Mouse (Mus musculus) kidney, postnatal 14 days (tissue): Measurements from ENCODE around the gene Gm42674.

ENCODE experiments used
- DNase-seq: peaks from one replicate; pipeline ENCODE4 v3.0.0; 2022; ENCODE audit warnings: mixed read lengths

The Gm42674 gene

DNA sequence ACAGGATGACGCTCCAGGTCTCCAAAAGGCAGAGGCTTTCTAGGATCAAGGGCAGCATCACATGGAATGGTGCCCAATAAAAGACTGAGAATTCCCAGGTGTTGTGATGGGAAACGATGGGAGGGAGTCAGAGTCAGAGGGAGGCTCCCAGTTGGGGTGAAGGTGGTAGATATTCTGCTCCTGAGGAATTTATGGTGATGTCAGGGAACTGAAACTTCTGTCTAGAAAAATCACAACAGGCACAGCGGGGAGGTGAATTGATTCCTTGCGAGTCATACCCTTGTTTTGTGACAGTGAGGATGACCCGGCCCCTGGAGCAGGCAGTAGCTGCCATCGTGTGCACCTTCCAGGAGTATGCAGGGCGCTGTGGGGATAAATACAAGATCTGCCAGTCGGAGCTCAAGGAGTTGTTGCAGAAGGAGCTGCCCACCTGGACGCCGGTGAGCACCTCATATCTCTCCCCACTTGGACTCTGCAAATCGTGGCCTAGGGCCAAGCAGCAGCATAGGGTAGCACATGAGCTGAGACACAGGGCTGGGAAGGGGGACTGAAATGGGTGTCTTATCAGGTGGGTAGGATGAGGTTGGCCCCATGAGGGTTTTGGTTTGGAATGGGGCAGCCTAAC lies at the start of gene Gm42674:
Gene Gm42674 (plus strand): TSS at position 419 of the 625 bp plus-strand sequence.
- DNase-seq: no peak

- DNase-seq: no peak
These were observed 49.5 kb upstream of the Gm42674 start for GRCm38 (mm10) chr3:90552231-90552630.

- DNase-seq: peak; percentile 38
These were observed 45.8 kb upstream of the Gm42674 start for GRCm38 (mm10) chr3:90555954-90556353.

GRCm38 (mm10) chr3:90560008-90560628 lies 41.6 kb upstream of the Gm42674 start, which contains the start of gene S100a3:
S100a3 (plus strand) TSS chr3:90560578.
- no peak for DNase-seq

DNA sequence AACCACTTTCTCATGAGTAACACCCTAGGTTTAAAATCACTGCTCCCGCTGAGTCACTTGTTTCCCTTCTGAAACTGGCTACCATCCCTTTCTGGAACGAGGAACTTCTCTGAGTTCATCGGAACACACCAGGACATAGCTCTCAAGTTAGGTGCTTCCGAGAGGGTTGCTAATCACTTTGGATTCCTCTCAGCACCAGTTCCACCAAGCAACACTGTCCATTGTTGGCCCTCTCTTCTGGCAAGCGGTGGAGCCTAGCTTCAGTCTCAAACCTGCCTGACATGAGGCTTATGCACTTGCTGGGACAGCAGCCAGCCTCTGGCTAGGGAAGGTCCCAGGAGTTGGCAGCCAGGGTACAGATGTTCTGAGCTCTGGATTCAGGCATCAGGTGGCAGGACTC lies 27.0 kb upstream of the Gm42674 start:
- no peak for DNase-seq

- DNase-seq: no peak
These were observed 26.4 kb upstream of the Gm42674 start for GRCm38 (mm10) chr3:90575320-90575719.

DNA sequence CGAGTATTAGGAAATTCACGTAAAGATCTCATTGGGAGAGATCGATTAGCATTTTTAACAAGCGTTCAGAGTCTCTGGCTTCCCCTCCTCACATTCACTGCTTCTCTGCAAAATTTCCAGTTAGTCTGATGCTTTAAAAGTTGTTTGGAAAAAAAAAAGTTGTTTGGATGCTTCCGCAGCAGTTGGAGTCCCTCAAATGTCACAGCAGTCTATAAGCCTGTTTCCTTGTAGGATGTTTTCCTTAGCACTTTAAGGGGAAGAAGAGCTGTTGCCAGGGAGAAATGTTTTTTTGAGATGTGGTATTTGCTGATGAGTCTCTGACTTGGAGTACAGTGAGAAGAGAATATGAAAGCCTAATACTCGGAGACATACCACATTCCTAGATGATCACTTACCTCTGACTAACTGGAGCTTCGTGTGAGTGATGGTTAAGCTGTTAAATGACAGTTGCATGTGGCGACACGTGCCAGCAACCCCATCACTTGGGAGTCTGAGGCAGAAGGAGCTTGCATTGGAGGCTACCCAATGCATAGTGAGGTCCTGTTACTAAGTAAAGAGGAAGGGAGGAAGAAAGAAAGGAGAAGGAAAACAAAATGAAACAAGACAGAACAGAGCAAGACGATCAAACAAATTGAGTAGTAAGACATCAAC lies 25.2 kb upstream of the Gm42674 start:
- peak; percentile 46 for DNase-seq

DNA sequence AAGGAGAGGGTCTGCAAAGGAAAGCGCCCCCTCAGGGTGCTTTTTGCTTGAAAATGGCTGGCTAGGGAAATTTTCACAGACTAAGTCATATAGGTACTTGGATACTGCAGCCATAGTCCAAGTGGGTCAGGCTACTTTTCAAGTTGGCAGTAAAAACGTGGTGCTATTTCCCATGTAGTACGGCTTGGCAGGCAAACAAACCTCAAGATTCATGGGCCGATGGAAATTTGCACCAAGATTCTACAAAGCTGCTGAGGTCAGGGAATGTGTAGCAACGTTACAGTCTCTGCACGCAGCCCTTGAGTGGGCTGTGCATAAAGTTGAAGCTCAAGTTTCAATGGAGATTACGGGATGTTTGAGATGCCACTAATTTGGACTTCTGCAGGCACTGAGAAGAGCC lies 22.3 kb upstream of the Gm42674 start:
- DNase-seq: no peak

GRCm38 (mm10) chr3:90581141-90581540 lies 20.6 kb upstream of the Gm42674 start:
- no peak for DNase-seq

GRCm38 (mm10) chr3:90582156-90582555 lies 19.5 kb upstream of the Gm42674 start:
- DNase-seq: no peak

DNA sequence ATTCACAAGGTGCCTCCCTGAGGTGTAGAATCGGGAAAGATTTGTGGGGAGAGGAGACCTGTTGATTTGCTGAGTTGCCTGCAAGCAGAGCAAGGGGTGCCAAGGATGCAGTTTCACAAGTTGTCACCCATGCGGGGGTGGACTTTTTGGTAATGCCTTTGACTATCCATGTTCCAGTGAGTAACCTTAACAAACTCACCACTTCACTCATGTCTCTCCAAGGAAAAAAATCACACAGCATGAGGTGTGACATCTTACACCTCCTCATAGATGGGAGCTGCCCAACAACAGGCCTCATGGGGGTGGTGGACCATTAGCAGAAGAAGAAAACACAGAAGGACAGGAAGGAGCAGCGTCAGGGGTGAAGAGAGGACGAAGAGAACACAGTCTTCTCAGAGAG lies 19.1 kb upstream of the Gm42674 start:
- DNase-seq: no peak

GRCm38 (mm10) chr3:90583893-90584292 lies 17.8 kb upstream of the Gm42674 start:
- peak; percentile 41 for DNase-seq

GRCm38 (mm10) chr3:90585595-90585994 lies 16.1 kb upstream of the Gm42674 start:
- DNase-seq: peak; percentile 64

DNA sequence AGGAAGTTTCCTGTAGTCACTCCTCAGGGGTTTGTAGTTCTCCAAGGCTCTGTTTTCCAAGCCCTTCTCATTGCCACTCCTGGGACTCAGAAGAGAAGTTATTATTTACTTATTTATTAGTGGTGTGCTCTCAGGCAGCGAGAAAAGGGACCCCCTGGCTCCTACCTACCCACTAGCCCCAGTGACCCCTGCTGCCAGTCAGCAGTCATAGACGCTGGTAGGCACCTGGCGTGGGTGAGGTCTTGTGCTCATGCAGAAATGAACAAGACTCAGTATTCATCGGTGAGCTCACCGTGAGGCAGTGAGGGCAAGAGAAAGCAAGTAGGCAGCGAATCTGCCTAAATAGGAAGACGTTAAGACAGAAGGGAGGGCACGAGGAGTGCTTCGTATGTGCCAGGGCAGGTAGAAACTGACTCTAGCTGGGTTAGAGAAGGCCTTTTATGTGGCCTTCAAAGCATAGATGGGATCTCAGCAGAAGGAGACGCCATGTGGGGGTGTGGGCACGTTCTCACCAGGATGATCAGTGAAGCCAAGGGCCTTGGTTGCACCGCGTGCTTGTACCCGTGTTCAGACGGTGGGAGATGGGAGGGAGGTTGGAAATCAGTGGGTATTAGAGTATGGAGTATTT lies 15.6 kb upstream of the Gm42674 start:
- no peak for DNase-seq

- peak; percentile 42 for DNase-seq
These were observed 14.8 kb upstream of the Gm42674 start for GRCm38 (mm10) chr3:90586906-90587305.

GRCm38 (mm10) chr3:90587361-90588101 lies 14.2 kb upstream of the Gm42674 start:
- no peak for DNase-seq

- no peak for DNase-seq
These were observed 12.3 kb upstream of the Gm42674 start for GRCm38 (mm10) chr3:90589390-90589789.

- no peak for DNase-seq
These were observed 11.8 kb upstream of the Gm42674 start, which contains the start of gene S100a2 for GRCm38 (mm10) chr3:90589947-90590346. S100a2 (plus strand) TSS chr3:90590247.

DNA sequence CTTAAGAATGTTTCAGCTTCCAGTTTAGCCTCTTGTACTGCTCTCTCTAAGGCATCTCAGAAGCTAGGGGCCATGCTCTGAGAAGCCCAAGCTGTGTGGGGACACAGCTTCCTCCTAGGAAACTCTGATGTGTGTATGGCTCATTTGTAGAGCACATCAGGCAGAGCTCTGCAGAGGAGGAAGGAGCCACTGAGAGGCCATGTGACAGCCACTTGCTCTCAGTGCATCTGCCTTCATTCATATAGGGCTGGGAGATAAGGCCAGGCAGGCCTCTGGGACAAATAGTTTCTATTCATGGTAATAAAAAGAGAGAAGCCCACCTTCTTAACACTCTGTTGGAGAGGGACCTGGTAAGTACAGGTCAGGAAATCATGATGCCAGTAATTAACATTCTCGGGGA lies 7.2 kb upstream of the Gm42674 start:
- no peak for DNase-seq

- DNase-seq: no peak
These were observed 6.1 kb upstream of the Gm42674 start for GRCm38 (mm10) chr3:90595556-90595955.

DNA sequence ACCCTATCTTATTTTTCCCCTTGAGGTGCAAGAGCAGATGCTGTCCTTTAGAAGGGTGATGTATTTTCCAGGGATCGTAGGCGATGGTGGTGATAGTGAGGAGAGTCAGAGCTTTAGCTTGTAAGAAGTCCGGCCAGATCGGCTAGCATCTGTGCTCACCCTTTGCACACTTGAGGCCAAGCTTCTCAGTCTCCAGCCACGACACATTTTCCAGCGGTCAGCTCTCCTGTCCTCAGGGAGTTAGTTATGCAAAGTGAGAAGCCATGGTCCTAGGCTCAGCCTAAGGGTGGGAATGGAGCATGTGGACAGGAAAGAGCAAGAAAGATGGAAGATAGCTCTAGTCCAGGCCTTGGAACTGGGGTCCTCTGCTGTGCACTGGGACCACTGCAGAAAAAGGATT lies 4.9 kb upstream of the Gm42674 start:
- DNase-seq: no peak

- no peak for DNase-seq
These were observed 4.0 kb upstream of the Gm42674 start for GRCm38 (mm10) chr3:90597736-90598135.

DNA sequence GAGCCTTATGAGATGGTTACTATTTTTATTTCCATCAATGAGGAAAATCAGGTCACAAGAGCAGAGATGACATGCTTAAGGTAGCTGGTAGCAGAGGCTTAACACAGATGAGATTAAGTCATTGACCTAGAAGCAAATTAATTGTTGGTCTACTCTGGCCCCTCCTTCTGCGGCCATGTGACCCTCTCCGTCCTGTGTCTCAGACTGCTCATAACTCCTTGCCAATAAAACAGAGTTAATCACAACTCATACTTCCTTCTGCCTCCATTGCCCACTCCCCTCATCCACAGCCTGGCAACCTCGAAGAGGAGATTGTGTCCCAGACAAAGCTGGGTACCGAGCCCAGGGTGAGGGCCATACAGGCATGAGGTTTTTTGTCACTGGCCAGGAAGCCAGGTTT lies 3.5 kb upstream of the Gm42674 start:
- no peak for DNase-seq
